Mouse (Mus musculus) myocyte (in vitro differentiated cells): Measurements from ENCODE around the gene Ybx3.

Source experiments
- E2F4 ChIP-seq: IDR thresholded peaks from one replicate; pipeline ENCODE4 v1.6.1; 2011; ENCODE audit warnings: mild to moderate bottlenecking, control low read depth, moderate library complexity; ENCODE audit not compliant: insufficient read depth
- MAX ChIP-seq: IDR thresholded peaks from one replicate; pipeline ENCODE4 v1.6.1; 2011; ENCODE audit warnings: low read depth, mild to moderate bottlenecking, control low read depth
- MYOD1 ChIP-seq, 3 experiments: IDR thresholded peaks; one replicate each; pipeline ENCODE4 v1.6.1; 2011; ENCODE audit warnings: control low read depth in 2 of 3, low read depth in 2 of 3, mild to moderate bottlenecking in 2 of 3, moderate library complexity in 1 of 3; ENCODE audit not compliant: insufficient read length in 2 of 3, control insufficient read depth in 1 of 3
- POLR2A ChIP-seq: IDR thresholded peaks from one replicate; pipeline ENCODE4 v1.6.1; 2011; ENCODE audit warnings: low read depth, mild to moderate bottlenecking, control low read depth, moderate library complexity; ENCODE audit not compliant: insufficient read length
- REST ChIP-seq: IDR thresholded peaks from one replicate; pipeline ENCODE4 v1.6.1; 2011; ENCODE audit warnings: mild to moderate bottlenecking, control low read depth, moderate library complexity; ENCODE audit not compliant: insufficient read depth, insufficient read length
- TCF12 ChIP-seq: IDR thresholded peaks from one replicate; pipeline ENCODE4 v1.6.1; 2011; ENCODE audit warnings: mild to moderate bottlenecking, control low read depth; ENCODE audit not compliant: poor library complexity, insufficient read depth, severe bottlenecking
- TCF3 ChIP-seq: IDR thresholded peaks from one replicate; pipeline ENCODE4 v1.6.1; 2011; ENCODE audit warnings: low read depth, control low read depth; ENCODE audit not compliant: insufficient read length
- USF1 ChIP-seq: IDR thresholded peaks from one replicate; pipeline ENCODE4 v1.6.1; 2011; ENCODE audit warnings: low read depth, mild to moderate bottlenecking, control low read depth, moderate library complexity

- TF ChIP-seq MYOD1 (IDR thresholded peaks at IDR 0.05; ENCODE audit: control insufficient read depth in 1 of 3, insufficient read length in 2 of 3, low read depth in 2 of 3) (no peak), POLR2A (no peak), MAX (no peak), USF1 (no peak), REST (no peak), TCF12 (no peak), E2F4 (no peak), TCF3 (no peak)
Measured at GRCm38 (mm10) chr6:131393873-131394660, 5.8 kb upstream of the Ybx3 start.
